Mouse (Mus musculus): ENCODE data around the gene St3gal5.

DNA sequence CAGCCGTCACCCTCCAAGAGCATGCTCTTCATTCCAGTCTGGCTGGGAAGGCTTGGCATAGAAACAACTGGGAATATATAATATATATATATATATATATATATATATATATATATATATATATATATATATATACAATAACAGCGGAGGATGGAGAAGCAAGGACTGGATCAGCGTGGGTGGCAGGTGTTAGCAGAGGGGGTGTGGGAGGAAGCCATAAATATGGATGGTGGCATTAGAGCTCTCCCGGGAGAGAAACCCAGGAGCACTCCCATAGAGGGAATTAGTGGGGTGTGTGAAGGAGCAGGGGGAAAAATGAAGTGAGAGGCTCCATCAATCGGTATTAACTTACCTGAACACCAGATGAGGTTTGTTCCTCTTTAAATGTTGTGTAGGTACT is 2.8 kb downstream of the St3gal5 start:
- TF ChIP-seq USF2 (IDR thresholded peaks at IDR 0.05; ENCODE audit: borderline replicate concordance in 1 of 2, insufficient read depth in 1 of 2, low read depth in 1 of 2, low read length in 2 of 2) = no peak
- no peak for TF ChIP-seq JUND (IDR thresholded peaks at IDR 0.05; ENCODE audit: low read depth, low read length)
- no peak for TF ChIP-seq ETS1 (IDR thresholded peaks at IDR 0.05; ENCODE audit: low read depth, low read length)
- no peak for TF ChIP-seq CTCF (IDR thresholded peaks at IDR 0.05 in 2 of 3, conservative IDR thresholded peaks at IDR 0.05 in 1 of 3; ENCODE audit: control insufficient read depth in 1 of 3, insufficient read depth in 1 of 3, low read depth in 2 of 3, low read length in 3 of 3, poor library complexity in 1 of 3, severe bottlenecking in 1 of 3)
- no peak for TF ChIP-seq NRF1 (IDR thresholded peaks at IDR 0.05; ENCODE audit: insufficient read depth, low read depth, low read length, poor library complexity, severe bottlenecking)
- no peak for TF ChIP-seq RAD21 (IDR thresholded peaks at IDR 0.05; ENCODE audit: low read depth, low read length)
- TF ChIP-seq MAFK (IDR thresholded peaks at IDR 0.05; ENCODE audit: borderline replicate concordance, low read depth, low read length) = no peak
